Mouse (Mus musculus) heart, embryonic 11.5 days (tissue): ENCODE measurements at regions not wholly inside any gene's neighbourhood (a gene's known extent, or its start where the extent isn't known, plus 50 kb on each side); places are given as distances from the start of the nearest gene placed in this dataset.

ENCODE experiments used
- ATAC-seq: fragments of 200-750 bp; cut with Nextera tagmentation; replicated peaks from 2 replicates; pipeline ENCODE4 v1.8.0; 2017; ENCODE audit warnings: moderate library complexity; ENCODE audit not compliant: insufficient number of reproducible peaks, low FRiP score, low TSS enrichment
- H3K27ac ChIP-seq: fragments of 300-500 bp; sonication (generic); 2 replicates; pipeline ENCODE4 v1.5.1; 2014; ENCODE audit warnings: mild to moderate bottlenecking, low read depth, low read length
- H3K27me3 ChIP-seq: fragments of 300-500 bp; sonication (generic); 2 replicates; pipeline ENCODE4 v1.6.1; 2014; ENCODE audit warnings: mild to moderate bottlenecking, low read length, mixed read lengths; ENCODE audit not compliant: control insufficient read depth, insufficient read depth
- H3K36me3 ChIP-seq: fragments of 300-500 bp; sonication (generic); 2 replicates; pipeline ENCODE4 v1.6.1; 2014; ENCODE audit warnings: mild to moderate bottlenecking, low read length, moderate library complexity, mixed read lengths; ENCODE audit not compliant: control insufficient read depth, insufficient read depth
- H3K4me1 ChIP-seq: fragments of 300-500 bp; sonication (generic); 2 replicates; pipeline ENCODE4 v1.6.1; 2014; ENCODE audit warnings: low read length; ENCODE audit not compliant: control insufficient read depth, insufficient read depth
- H3K4me2 ChIP-seq: fragments of 300-500 bp; sonication (generic); 2 replicates; pipeline ENCODE4 v1.6.1; 2014; ENCODE audit warnings: mild to moderate bottlenecking, moderate library complexity
- H3K4me3 ChIP-seq: fragments of 300-500 bp; sonication (generic); 2 replicates; pipeline ENCODE4 v1.5.1; 2014; ENCODE audit warnings: low read depth, low read length
- H3K9ac ChIP-seq: fragments of 300-500 bp; sonication (generic); 2 replicates; pipeline ENCODE4 v1.6.1; 2014; ENCODE audit warnings: mild to moderate bottlenecking, low read depth, low read length, moderate library complexity
- H3K9me3 ChIP-seq: fragments of 300-500 bp; sonication (generic); replicated peaks from 2 replicates; pipeline ENCODE4 v1.6.1; 2016; ENCODE audit warnings: low read length; ENCODE audit not compliant: control insufficient read depth
- WGBS: fragments of 180-500 bp; shearing (Covaris S2); extraction: QIAGEN DNeasy Blood & Tissue Kit; methylation state at CpG from one replicate; pipeline ENCODE4 v1.1.7; 2014; ENCODE audit not compliant: insufficient replicate concordance; 5-methylcytosine and 5-hydroxymethylcytosine counted together

GRCm38 (mm10) chr2:9592531-9592930 is 288.5 kb upstream of the 4930412O13Rik start:
- Histone ChIP-seq H3K9me3 (no peaks in the 10 kb centered on the region), H3K27ac (no peak overlapping the region), H3K9ac (no peak overlapping the region), H3K36me3 (no peaks in the 10 kb centered on the region), H3K4me1 (peaks cover 2% of the 10 kb centered on the region; the same call in 1 of the 2 replicates), H3K4me3 (no peak overlapping the region), H3K27me3 (no peaks in the 10 kb centered on the region), H3K4me2 (no peak overlapping the region)
- no peak for ATAC-seq
- whole genome bisulfite sequencing = 84% methylated on average over 1 of the region's 1 CpGs

GRCm38 (mm10) chr2:9593931-9594330 is 287.1 kb upstream of the 4930412O13Rik start:
- Histone ChIP-seq H3K27ac (no peak overlapping the region), H3K9ac (no peak overlapping the region), H3K4me1 (peaks cover 2% of the 10 kb centered on the region; the same call in 1 of the 2 replicates), H3K36me3 (no peaks in the 10 kb centered on the region), H3K9me3 (no peaks in the 10 kb centered on the region), H3K4me2 (no peak overlapping the region; the same call in 1 of the 2 replicates), H3K27me3 (no peaks in the 10 kb centered on the region), H3K4me3 (no peak overlapping the region)
- ATAC-seq = no peak
- 28% methylated on average over 10 of the region's 10 CpGs for WGBS

GRCm38 (mm10) chr2:9595236-9595850 is 285.7 kb upstream of the 4930412O13Rik start:
- Histone ChIP-seq H3K9ac (no peak overlapping the region), H3K9me3 (no peaks in the 10 kb centered on the region; the same call in 1 of the 2 replicates), H3K27ac (no peak overlapping the region), H3K4me2 (no peak overlapping the region), H3K4me1 (peaks cover 2% of the 10 kb centered on the region; the same call in 1 of the 2 replicates), H3K36me3 (no peaks in the 10 kb centered on the region), H3K4me3 (no peak overlapping the region), H3K27me3 (no peaks in the 10 kb centered on the region)
- ATAC-seq = no peak
- 63% methylated on average over 8 of the region's 8 CpGs for WGBS

GRCm38 (mm10) chr2:9596135-9596534 is 284.9 kb upstream of the 4930412O13Rik start:
- 57% methylated on average over 12 of the region's 12 CpGs for WGBS
- no peak overlapping the region for H3K4me3 ChIP-seq
- ATAC-seq = no peak

GRCm38 (mm10) chr2:9604984-9605383 is 276.1 kb upstream of the 4930412O13Rik start:
- Histone ChIP-seq H3K27me3 (no peaks in the 10 kb centered on the region), H3K4me2 (no peak overlapping the region), H3K9ac (no peak overlapping the region), H3K4me3 (no peak overlapping the region), H3K27ac (no peak overlapping the region), H3K9me3 (no peaks in the 10 kb centered on the region; the same call in 1 of the 2 replicates), H3K36me3 (no peaks in the 10 kb centered on the region), H3K4me1 (no peaks in the 10 kb centered on the region)
- ATAC-seq = no peak
- 81% methylated on average over 6 of the region's 6 CpGs for WGBS

More at GRCm38 (mm10) chr2:9596135-9596534, 284.9 kb upstream of the 4930412O13Rik start:
- Histone ChIP-seq H3K27me3 (no peaks in the 10 kb centered on the region), H3K4me2 (no peak overlapping the region), H3K9ac (no peak overlapping the region), H3K9me3 (no peaks in the 10 kb centered on the region; the same call in 1 of the 2 replicates), H3K36me3 (no peaks in the 10 kb centered on the region), H3K4me1 (peaks cover 2% of the 10 kb centered on the region; the same call in 1 of the 2 replicates), H3K27ac (no peak overlapping the region)

GRCm38 (mm10) chr2:9607547-9607946 is 273.5 kb upstream of the 4930412O13Rik start:
- Histone ChIP-seq H3K27me3 (no peaks in the 10 kb centered on the region), H3K27ac (no peak overlapping the region), H3K9me3 (no peaks in the 10 kb centered on the region), H3K4me3 (no peak overlapping the region), H3K36me3 (no peaks in the 10 kb centered on the region), H3K4me1 (no peaks in the 10 kb centered on the region), H3K4me2 (no peak overlapping the region), H3K9ac (no peak overlapping the region)
- 73% methylated on average over 2 of the region's 2 CpGs for WGBS
- no peak for ATAC-seq

- Histone ChIP-seq H3K9ac (no peak overlapping the region), H3K27me3 (no peaks in the 10 kb centered on the region), H3K36me3 (no peaks in the 10 kb centered on the region), H3K4me1 (no peaks in the 10 kb centered on the region), H3K4me2 (no peak overlapping the region), H3K4me3 (no peak overlapping the region), H3K27ac (no peak overlapping the region), H3K9me3 (no peaks in the 10 kb centered on the region)
- no peak for ATAC-seq
- WGBS = 72% methylated on average over 2 of the region's 2 CpGs
Measured at GRCm38 (mm10) chr2:9614415-9614814, 266.6 kb upstream of the 4930412O13Rik start.

GRCm38 (mm10) chr2:9616292-9616691 is 264.8 kb upstream of the 4930412O13Rik start:
- no peak for ATAC-seq
- H3K4me2 ChIP-seq = no peak overlapping the region
- H3K4me1 ChIP-seq = no peaks in the 10 kb centered on the region
- no peaks in the 10 kb centered on the region for H3K9me3 ChIP-seq
- H3K27ac ChIP-seq = no peak overlapping the region
- no peak overlapping the region for H3K4me3 ChIP-seq
- 72% methylated on average over 5 of the region's 5 CpGs for WGBS
- H3K9ac ChIP-seq = no peak overlapping the region
- H3K36me3 ChIP-seq = no peaks in the 10 kb centered on the region
- no peaks in the 10 kb centered on the region for H3K27me3 ChIP-seq
